Mouse (Mus musculus): Measurements from ENCODE around the gene Gm44502.

- TF ChIP-seq CTCF (conservative IDR thresholded peaks at IDR 0.05; ENCODE audit: low read length) (no peak), POU5F1 (IDR thresholded peaks at IDR 0.05; ENCODE audit: borderline replicate concordance, low read length) (no peak)
Observed at GRCm38 (mm10) chr15:89435878-89436277, 6.4 kb upstream of the Gm44502 start.

Measured in E14TG2a.4 (cell line).